Mouse (Mus musculus) layer of hippocampus, adult 18-20 months (tissue): Measurements from ENCODE around the gene Gm20837. TPM values are rescaled to one million over a fixed set of nuclear protein-coding genes. Genes with fewer than 3 reads are reported as not detected.
"Not testable (repeated sequence)": the region's sequence is repeated elsewhere in the genome, so short reads cannot be mapped to it uniquely, and the experiment has no call there.

ENCODE experiments used
- DNase-seq, 2 experiments: peaks; one replicate each; pipeline ENCODE4 v3.0.0; 2022; ENCODE audit warnings: low spot score in 2 of 2
- long read RNA-seq: library from polyadenylated mRNA; stranded (forward); transcript quantifications from one replicate; pipeline ENCODE4 v2.0.0, GENCODE M21; 2021
- total RNA-seq, 2 experiments: library from RNA; stranded (reverse); gene quantifications; 2 replicates each; pipeline ENCODE4 v1.2.3; 2021

Gm20837 gene
- not detected for total RNA-seq
- long read RNA-seq = 0 reads

DNA sequence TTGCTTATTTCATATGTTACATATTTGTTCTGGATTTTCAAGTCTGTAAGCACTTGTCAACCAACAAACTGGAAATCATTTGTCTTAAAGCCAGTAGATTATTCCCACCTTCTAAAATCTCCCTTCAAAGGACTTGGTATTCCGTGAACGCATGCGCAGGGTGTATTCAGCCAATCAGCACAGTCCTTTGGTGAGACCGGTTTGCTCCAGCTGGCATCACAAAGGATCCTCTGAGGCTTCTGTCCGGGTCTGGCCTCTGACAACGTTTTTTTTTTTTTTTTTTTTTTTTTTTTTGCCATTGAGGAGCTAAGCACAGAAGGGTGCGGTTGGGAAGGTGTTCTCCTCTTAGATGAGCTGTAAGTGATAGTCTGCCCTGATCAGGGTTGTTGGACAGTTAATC is at the start of gene Gm20837:
TSS of gene Gm20837 (plus strand) at position 301 of the 400 bp plus-strand sequence.
- not testable (repeated sequence) for DNase-seq
